Mouse (Mus musculus) testis, adult 2 months (tissue): ENCODE measurements at regions not wholly inside any gene's neighbourhood (a gene's known extent, or its start where the extent isn't known, plus 50 kb on each side); places are given as distances from the start of the nearest gene placed in this dataset.

Experiments
- CTCF ChIP-seq: fragments of 200-500 bp; IDR thresholded peaks from 2 replicates; pipeline ENCODE4 v1.5.1; 2012; ENCODE audit warnings: low read depth, mild to moderate bottlenecking, inconsistent platforms, low read length, moderate library complexity; ENCODE audit not compliant: control insufficient read depth, insufficient read depth, insufficient replicate concordance
- POLR2A ChIP-seq: fragments of 200-500 bp; IDR thresholded peaks from 2 replicates; pipeline ENCODE4 v1.6.1; 2012; ENCODE audit warnings: low read depth, mild to moderate bottlenecking, inconsistent platforms, low read length, moderate library complexity; ENCODE audit not compliant: control insufficient read depth

DNA sequence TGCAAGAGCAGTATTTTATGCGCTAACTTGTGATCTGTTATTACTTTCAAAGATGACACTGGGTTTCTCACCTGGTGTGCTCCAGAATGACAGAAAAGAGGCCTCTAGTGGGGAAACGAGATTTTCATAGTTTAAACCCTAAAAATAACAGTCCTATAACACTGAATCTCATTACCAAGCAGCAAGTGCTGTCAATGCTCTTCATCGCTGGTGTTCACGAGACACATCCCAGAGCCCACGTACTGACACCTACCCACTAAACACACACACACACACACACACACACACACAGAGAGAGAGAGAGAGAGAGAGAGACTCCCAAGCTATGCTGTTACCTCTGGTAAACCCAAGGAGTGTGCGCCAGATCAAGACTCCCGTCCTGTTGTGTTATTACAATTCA is 365.9 kb downstream of the Pdcd6ip start:
- TF ChIP-seq POLR2A, result no peak
- TF ChIP-seq CTCF, result no peak
